Mouse (Mus musculus): ENCODE measurements around the gene Dcdc2b. TPM values are rescaled to one million over a fixed set of nuclear protein-coding genes. Genes with fewer than 3 reads are reported as not detected.

Gene Dcdc2b
- polyA plus RNA-seq, 1 experiment, result 0.40 TPM

DNA sequence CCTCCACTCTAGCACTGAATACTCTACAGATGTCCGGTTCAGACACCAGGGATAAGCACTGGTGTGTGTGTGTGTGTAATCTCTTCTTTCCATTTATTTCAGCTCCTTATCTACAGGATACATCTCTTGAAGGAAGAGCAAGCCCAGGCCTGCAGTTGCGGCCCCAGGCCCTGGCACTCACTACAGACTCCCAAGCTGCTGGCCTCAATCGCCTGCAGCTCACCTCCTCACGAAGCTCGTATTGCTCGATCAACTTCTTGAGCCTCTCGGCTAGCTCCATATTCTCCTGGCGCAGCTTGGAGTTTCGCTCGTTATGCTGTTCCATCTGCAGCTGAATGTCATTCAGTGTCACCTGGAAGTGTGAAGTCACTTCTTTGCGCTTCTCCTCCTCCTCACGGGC lies 17.8 kb upstream of the Dcdc2b start:
- peaks cover 17% of the 10 kb centered on the region for H3K79me2 ChIP-seq (ENCODE audit: control insufficient read depth, insufficient read depth)
- no peaks in the 10 kb centered on the region for H3K27me3 ChIP-seq (ENCODE audit: control insufficient read depth, insufficient read depth, insufficient read length)
- peaks cover 88% of the 10 kb centered on the region for H3K36me3 ChIP-seq (ENCODE audit: control insufficient read depth, insufficient read depth)
- peaks cover 5% of the 10 kb centered on the region for H3K79me3 ChIP-seq (ENCODE audit: low read depth)
- TF ChIP-seq MAX (IDR thresholded peaks at IDR 0.05) (no peak), USF1 (IDR thresholded peaks at IDR 0.05; ENCODE audit: low read depth) (no peak), MYOD1 (IDR thresholded peaks at IDR 0.05; ENCODE audit: control insufficient read depth, insufficient read length, low read depth) (no peak), MYOG (IDR thresholded peaks at IDR 0.05; ENCODE audit: control insufficient read depth, extremely low read depth, insufficient read length) (no peak), CTCF (IDR thresholded peaks at IDR 0.05; ENCODE audit: control insufficient read depth, insufficient read depth, insufficient read length) (no peak), FOSL1 (IDR thresholded peaks at IDR 0.05; ENCODE audit: insufficient read depth, low read length, poor library complexity, severe bottlenecking) (no peak), CEBPB (IDR thresholded peaks at IDR 0.05; ENCODE audit: low read depth) (no peak)
- no peak overlapping the region for H3ac ChIP-seq (ENCODE audit: control insufficient read depth, insufficient read length, low read depth)
- H3K4me3 ChIP-seq (ENCODE audit: insufficient read depth, poor library complexity, severe bottlenecking), result no peak overlapping the region

- TF ChIP-seq CTCF (IDR thresholded peaks at IDR 0.05; ENCODE audit: control insufficient read depth, insufficient read depth, insufficient read length), result no peak
- TF ChIP-seq CEBPB (IDR thresholded peaks at IDR 0.05; ENCODE audit: low read depth), result no peak
- TF ChIP-seq MYOD1 (IDR thresholded peaks at IDR 0.05; ENCODE audit: control insufficient read depth, insufficient read length, low read depth), result no peak
- no peak for TF ChIP-seq FOSL1 (IDR thresholded peaks at IDR 0.05; ENCODE audit: insufficient read depth, low read length, poor library complexity, severe bottlenecking)
- TF ChIP-seq MAX (IDR thresholded peaks at IDR 0.05), result no peak
- no peak for TF ChIP-seq MYOG (IDR thresholded peaks at IDR 0.05; ENCODE audit: control insufficient read depth, extremely low read depth, insufficient read length)
- no peak for TF ChIP-seq USF1 (IDR thresholded peaks at IDR 0.05; ENCODE audit: low read depth)
- Histone ChIP-seq H3K36me3 (ENCODE audit: control insufficient read depth, insufficient read depth) (peaks cover 81% of the 10 kb centered on the region), H3K79me3 (ENCODE audit: low read depth) (peaks cover 2% of the 10 kb centered on the region)
Measured at GRCm38 (mm10) chr4:129630944-129631343, 16.9 kb upstream of the Dcdc2b start.

DNA sequence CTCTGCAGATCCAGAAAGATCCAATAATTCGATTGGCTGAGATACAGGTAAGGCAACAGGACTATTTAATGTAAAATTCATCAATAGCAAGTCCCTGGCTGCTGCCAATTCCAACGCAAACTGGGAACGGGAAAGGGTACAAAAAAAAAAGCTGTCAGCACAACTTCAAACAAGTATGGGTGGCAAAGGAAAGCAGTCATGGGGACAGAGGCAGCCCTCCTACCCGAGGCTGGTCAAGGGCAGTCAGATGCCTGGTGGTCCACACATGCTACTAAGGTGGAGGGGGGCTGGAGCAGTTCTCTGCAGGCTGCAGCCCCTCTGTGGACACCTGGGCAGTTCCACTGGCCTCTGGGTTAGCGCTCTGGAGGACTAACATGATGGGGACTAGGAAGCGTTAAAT lies 12.0 kb upstream of the Dcdc2b start:
- Histone ChIP-seq H3K36me3 (ENCODE audit: control insufficient read depth, insufficient read depth) (peaks cover 43% of the 10 kb centered on the region), H3K4me3 (ENCODE audit: insufficient read depth, poor library complexity, severe bottlenecking) (no peak overlapping the region), H3K27me3 (ENCODE audit: control insufficient read depth, insufficient read depth, insufficient read length) (no peaks in the 10 kb centered on the region), H3ac (ENCODE audit: control insufficient read depth, insufficient read length, low read depth) (no peak overlapping the region), H3K79me2 (ENCODE audit: control insufficient read depth, insufficient read depth) (peaks cover 6% of the 10 kb centered on the region), H3K79me3 (ENCODE audit: low read depth) (no peaks in the 10 kb centered on the region)
- TF ChIP-seq MAX (IDR thresholded peaks at IDR 0.05) (no peak), FOSL1 (IDR thresholded peaks at IDR 0.05; ENCODE audit: insufficient read depth, low read length, poor library complexity, severe bottlenecking) (no peak), MYOD1 (IDR thresholded peaks at IDR 0.05; ENCODE audit: control insufficient read depth, insufficient read length, low read depth) (no peak), MYOG (IDR thresholded peaks at IDR 0.05; ENCODE audit: control insufficient read depth, extremely low read depth, insufficient read length) (no peak), CEBPB (IDR thresholded peaks at IDR 0.05; ENCODE audit: low read depth) (no peak), USF1 (IDR thresholded peaks at IDR 0.05; ENCODE audit: low read depth) (no peak)

More at GRCm38 (mm10) chr4:129630944-129631343, 16.9 kb upstream of the Dcdc2b start:
- no peak overlapping the region for H3ac ChIP-seq (ENCODE audit: control insufficient read depth, insufficient read length, low read depth)
- no peaks in the 10 kb centered on the region for H3K27me3 ChIP-seq (ENCODE audit: control insufficient read depth, insufficient read depth, insufficient read length)
- no peak overlapping the region for H3K4me3 ChIP-seq (ENCODE audit: insufficient read depth, poor library complexity, severe bottlenecking)
- H3K79me2 ChIP-seq (ENCODE audit: control insufficient read depth, insufficient read depth), result peaks cover 8% of the 10 kb centered on the region

GRCm38 (mm10) chr4:129625496-129625895 lies 11.4 kb upstream of the Dcdc2b start:
- Histone ChIP-seq H3ac (ENCODE audit: control insufficient read depth, insufficient read length, low read depth) (no peak overlapping the region), H3K36me3 (ENCODE audit: control insufficient read depth, insufficient read depth) (peaks cover 37% of the 10 kb centered on the region), H3K27me3 (ENCODE audit: control insufficient read depth, insufficient read depth, insufficient read length) (no peaks in the 10 kb centered on the region), H3K79me3 (ENCODE audit: low read depth) (no peaks in the 10 kb centered on the region), H3K79me2 (ENCODE audit: control insufficient read depth, insufficient read depth) (peaks cover 6% of the 10 kb centered on the region), H3K4me3 (ENCODE audit: insufficient read depth, poor library complexity, severe bottlenecking) (no peak overlapping the region)
- TF ChIP-seq CEBPB (IDR thresholded peaks at IDR 0.05; ENCODE audit: low read depth) (no peak), USF1 (IDR thresholded peaks at IDR 0.05; ENCODE audit: low read depth) (no peak), MYOD1 (IDR thresholded peaks at IDR 0.05; ENCODE audit: control insufficient read depth, insufficient read length, low read depth) (no peak), CTCF (IDR thresholded peaks at IDR 0.05; ENCODE audit: control insufficient read depth, insufficient read depth, insufficient read length) (no peak), FOSL1 (IDR thresholded peaks at IDR 0.05; ENCODE audit: insufficient read depth, low read length, poor library complexity, severe bottlenecking) (no peak), MAX (IDR thresholded peaks at IDR 0.05) (no peak)

GRCm38 (mm10) chr4:129625029-129625370 lies 10.9 kb upstream of the Dcdc2b start:
- Histone ChIP-seq H3ac (ENCODE audit: control insufficient read depth, insufficient read length, low read depth) (no peak overlapping the region), H3K79me2 (ENCODE audit: control insufficient read depth, insufficient read depth) (peaks cover 6% of the 10 kb centered on the region), H3K36me3 (ENCODE audit: control insufficient read depth, insufficient read depth) (peaks cover 32% of the 10 kb centered on the region), H3K4me3 (ENCODE audit: insufficient read depth, poor library complexity, severe bottlenecking) (no peak overlapping the region), H3K27me3 (ENCODE audit: control insufficient read depth, insufficient read depth, insufficient read length) (no peaks in the 10 kb centered on the region), H3K79me3 (ENCODE audit: low read depth) (no peaks in the 10 kb centered on the region)
- TF ChIP-seq CTCF (IDR thresholded peaks at IDR 0.05; ENCODE audit: control insufficient read depth, insufficient read depth, insufficient read length) (no peak), MYOG (IDR thresholded peaks at IDR 0.05; ENCODE audit: control insufficient read depth, extremely low read depth, insufficient read length) (no peak), MYOD1 (IDR thresholded peaks at IDR 0.05; ENCODE audit: control insufficient read depth, insufficient read length, low read depth) (no peak)

GRCm38 (mm10) chr4:129624281-129625028 lies 10.4 kb upstream of the Dcdc2b start:
- Histone ChIP-seq H3K27me3 (ENCODE audit: control insufficient read depth, insufficient read depth, insufficient read length) (no peaks in the 10 kb centered on the region), H3K79me3 (ENCODE audit: low read depth) (no peaks in the 10 kb centered on the region), H3K36me3 (ENCODE audit: control insufficient read depth, insufficient read depth) (peaks cover 27% of the 10 kb centered on the region), H3ac (ENCODE audit: control insufficient read depth, insufficient read length, low read depth) (no peak overlapping the region), H3K4me3 (ENCODE audit: insufficient read depth, poor library complexity, severe bottlenecking) (peak overlapping the region; percentile 29), H3K79me2 (ENCODE audit: control insufficient read depth, insufficient read depth) (peaks cover 6% of the 10 kb centered on the region)
- TF ChIP-seq USF1 (IDR thresholded peaks at IDR 0.05; ENCODE audit: low read depth) (no peak), CEBPB (IDR thresholded peaks at IDR 0.05; ENCODE audit: low read depth) (no peak), MYOG (IDR thresholded peaks at IDR 0.05; ENCODE audit: control insufficient read depth, extremely low read depth, insufficient read length) (no peak), MAX (IDR thresholded peaks at IDR 0.05) (no peak), CTCF (IDR thresholded peaks at IDR 0.05; ENCODE audit: control insufficient read depth, insufficient read depth, insufficient read length) (no peak), MYOD1 (IDR thresholded peaks at IDR 0.05; ENCODE audit: control insufficient read depth, insufficient read length, low read depth) (no peak), FOSL1 (IDR thresholded peaks at IDR 0.05; ENCODE audit: insufficient read depth, low read length, poor library complexity, severe bottlenecking) (no peak)

Measured in C2C12 (cell line).